Mouse (Mus musculus) liver, embryonic 13.5 days (tissue): ENCODE measurements at regions not wholly inside any gene's neighbourhood (a gene's known extent, or its start where the extent isn't known, plus 50 kb on each side); places are given as distances from the start of the nearest gene placed in this dataset.

Source experiments
- ATAC-seq: fragments of 200-750 bp; cut with Nextera tagmentation; 2 replicates; pipeline ENCODE4 v1.8.0; 2017; ENCODE audit warnings: low read depth, mild to moderate bottlenecking, moderate number of reproducible peaks, moderate library complexity
- DNase-seq: peaks from one replicate; pipeline ENCODE4 v3.0.0; 2022
- H3K27ac ChIP-seq: fragments of 300-500 bp; sonication (generic); 2 replicates; pipeline ENCODE4 v1.5.1; 2015; ENCODE audit warnings: moderate library complexity, mild to moderate bottlenecking, inconsistent platforms
- H3K27me3 ChIP-seq: fragments of 300-500 bp; sonication (generic); 2 replicates; pipeline ENCODE4 v1.6.1; 2015; ENCODE audit warnings: mild to moderate bottlenecking, inconsistent platforms
- H3K36me3 ChIP-seq: fragments of 300-500 bp; sonication (generic); 2 replicates; pipeline ENCODE4 v1.6.1; 2015; ENCODE audit warnings: mild to moderate bottlenecking, inconsistent platforms
- H3K4me1 ChIP-seq: fragments of 300-500 bp; sonication (generic); replicated peaks from 2 replicates; pipeline ENCODE4 v1.6.1; 2015; ENCODE audit warnings: inconsistent platforms
- H3K4me2 ChIP-seq: fragments of 300-500 bp; sonication (generic); 2 replicates; pipeline ENCODE4 v1.6.1; 2015; ENCODE audit warnings: inconsistent platforms, mild to moderate bottlenecking, moderate library complexity
- H3K4me3 ChIP-seq: fragments of 300-500 bp; sonication (generic); replicated peaks from 2 replicates; pipeline ENCODE4 v1.5.1; 2015; ENCODE audit warnings: mild to moderate bottlenecking, inconsistent platforms
- H3K9ac ChIP-seq: fragments of 300-500 bp; sonication (generic); 2 replicates; pipeline ENCODE4 v1.6.1; 2015; ENCODE audit warnings: mild to moderate bottlenecking, inconsistent platforms
- H3K9me3 ChIP-seq: fragments of 300-500 bp; sonication (generic); replicated peaks from 2 replicates; pipeline ENCODE4 v1.6.1; 2016; ENCODE audit warnings: inconsistent platforms
- WGBS: fragments of 180-500 bp; shearing (Covaris S2); methylation state at CpG from one replicate; pipeline ENCODE4 v1.1.7; 2015; ENCODE audit not compliant: insufficient replicate concordance; 5-methylcytosine and 5-hydroxymethylcytosine counted together

DNA sequence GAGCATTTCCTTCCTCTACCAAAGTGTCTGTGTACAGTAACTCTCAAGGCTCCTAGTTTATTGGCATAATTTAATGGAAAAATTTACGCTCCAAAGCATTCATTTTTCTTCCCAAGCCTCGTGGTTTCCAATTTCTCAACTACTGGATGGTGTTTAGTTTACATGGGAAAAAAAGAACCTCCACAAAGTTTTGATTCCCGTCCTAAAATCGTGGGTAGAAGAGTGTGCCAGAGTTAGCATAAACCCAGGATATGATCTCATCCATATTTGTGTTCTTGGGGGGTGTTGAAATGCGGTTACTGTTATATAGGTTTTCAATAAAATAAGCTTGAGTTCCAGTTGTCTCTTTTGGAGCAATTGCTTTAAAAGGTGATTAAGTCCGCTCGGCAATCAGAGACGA lies 406.2 kb upstream of the Frg1 start:
- H3K27me3 ChIP-seq: no peaks in the 10 kb centered on the region
- 46% methylated on average over 8 of the region's 8 CpGs for WGBS
- H3K36me3 ChIP-seq: no peaks in the 10 kb centered on the region
- H3K4me3 ChIP-seq: no peak overlapping the region
- ATAC-seq: no peak
- DNase-seq: no peak
- no peaks in the 10 kb centered on the region for H3K9me3 ChIP-seq
- H3K27ac ChIP-seq: no peak overlapping the region
- H3K4me2 ChIP-seq: no peak overlapping the region
- H3K9ac ChIP-seq: no peak overlapping the region
- H3K4me1 ChIP-seq: no peaks in the 10 kb centered on the region

DNA sequence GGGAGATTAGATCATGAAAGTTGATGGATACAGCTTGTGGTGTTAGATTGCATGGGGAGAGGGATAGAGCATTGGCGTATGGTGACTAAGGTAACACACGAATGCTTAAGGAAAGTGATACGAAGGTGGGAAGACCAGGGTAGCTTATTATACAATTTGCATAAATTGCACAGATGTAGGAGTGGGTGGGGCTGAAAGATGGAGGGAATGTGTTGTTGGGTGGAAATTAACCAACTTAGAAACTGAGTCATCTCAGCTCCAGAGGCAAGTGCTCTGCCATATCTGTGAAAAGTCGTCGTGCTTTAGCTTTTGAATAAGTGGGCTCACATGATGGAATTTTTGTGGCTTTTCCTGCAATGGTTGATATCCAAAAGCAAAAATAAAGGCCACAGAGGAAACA lies 404.8 kb upstream of the Frg1 start:
- H3K27ac ChIP-seq: no peak overlapping the region
- ATAC-seq (no peak), DNase-seq (no peak)
- H3K4me1 ChIP-seq: no peaks in the 10 kb centered on the region
- WGBS: 78% methylated on average over 5 of the region's 5 CpGs
- H3K9me3 ChIP-seq: no peaks in the 10 kb centered on the region
- no peaks in the 10 kb centered on the region for H3K36me3 ChIP-seq
- H3K9ac ChIP-seq: no peak overlapping the region
- no peak overlapping the region for H3K4me2 ChIP-seq
- H3K4me3 ChIP-seq: no peak overlapping the region
- H3K27me3 ChIP-seq: no peaks in the 10 kb centered on the region

DNA sequence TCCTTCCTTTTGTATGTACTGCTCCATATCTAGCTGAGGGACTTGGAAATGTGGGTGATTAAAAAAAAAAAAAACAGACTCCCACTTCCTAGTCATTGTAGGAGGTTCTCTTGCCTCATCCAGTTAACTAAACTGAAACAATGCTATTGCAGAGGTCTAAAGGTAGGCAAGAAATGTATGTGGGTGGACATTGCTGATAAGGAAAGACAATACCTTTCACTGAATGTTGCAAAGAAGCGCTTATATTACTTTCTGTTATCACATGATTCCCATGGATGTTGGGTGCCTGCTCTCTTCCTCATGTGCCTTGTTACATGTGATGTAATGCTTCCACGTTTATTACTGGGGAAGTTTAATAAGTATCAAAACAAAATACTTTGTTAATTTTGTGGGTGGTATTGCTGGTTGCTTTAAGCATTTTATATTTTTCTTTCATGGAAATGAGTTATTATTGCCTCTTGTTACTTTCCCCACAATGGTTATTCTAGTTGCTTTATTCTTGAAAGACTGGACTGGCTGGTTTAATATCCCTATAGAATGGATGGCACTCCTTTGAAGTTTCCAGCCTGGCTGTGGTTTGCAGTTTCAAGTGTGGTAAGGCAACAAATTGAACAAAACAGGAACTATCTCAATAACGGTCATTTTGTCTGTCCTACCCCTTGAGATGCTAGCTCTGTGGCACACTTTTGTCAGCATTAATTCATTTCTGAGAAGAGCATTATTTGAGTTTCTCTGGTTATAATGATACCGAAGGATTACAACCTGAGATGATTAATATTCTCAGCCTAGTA lies 403.9 kb upstream of the Frg1 start:
- ATAC-seq: no peak

DNA sequence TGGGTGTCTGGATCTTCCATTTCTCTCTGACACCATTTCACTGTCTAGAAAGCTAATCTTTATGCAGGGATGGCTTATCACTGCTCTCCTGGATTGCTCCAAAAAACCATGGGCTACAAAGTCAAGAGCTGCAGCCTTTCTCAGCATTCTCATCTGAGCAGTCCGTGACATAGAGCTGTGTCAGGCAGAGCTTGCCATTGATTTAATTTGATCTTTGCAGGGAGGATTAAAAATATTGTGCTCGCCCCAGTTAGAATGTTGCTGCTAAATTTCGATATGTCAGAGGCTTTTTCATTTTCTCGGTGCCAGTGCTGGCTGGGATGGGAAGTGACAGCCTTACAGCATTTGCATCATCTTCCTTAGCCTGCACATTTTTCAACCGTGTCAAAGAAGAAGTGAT lies 401.7 kb upstream of the Frg1 start:
- no peaks in the 10 kb centered on the region for H3K9me3 ChIP-seq
- H3K36me3 ChIP-seq: no peaks in the 10 kb centered on the region
- no peaks in the 10 kb centered on the region for H3K4me1 ChIP-seq
- DNase-seq (no peak), ATAC-seq (no peak)
- no peak overlapping the region for H3K27ac ChIP-seq
- H3K9ac ChIP-seq: no peak overlapping the region
- 59% methylated on average over 5 of the region's 5 CpGs for WGBS
- no peak overlapping the region for H3K4me3 ChIP-seq
- H3K27me3 ChIP-seq: no peaks in the 10 kb centered on the region
- no peak overlapping the region for H3K4me2 ChIP-seq

More for the DNA sequence above, 403.9 kb upstream of the Frg1 start:
- H3K4me1 ChIP-seq: no peaks in the 10 kb centered on the region
- 44% methylated on average over 4 of the region's 4 CpGs for WGBS
- H3K27me3 ChIP-seq: no peaks in the 10 kb centered on the region
- H3K27ac ChIP-seq: no peak overlapping the region
- no peak overlapping the region for H3K4me2 ChIP-seq
- no peak for DNase-seq
- no peaks in the 10 kb centered on the region for H3K36me3 ChIP-seq
- no peaks in the 10 kb centered on the region for H3K9me3 ChIP-seq
- no peak overlapping the region for H3K4me3 ChIP-seq
- no peak overlapping the region for H3K9ac ChIP-seq

DNA sequence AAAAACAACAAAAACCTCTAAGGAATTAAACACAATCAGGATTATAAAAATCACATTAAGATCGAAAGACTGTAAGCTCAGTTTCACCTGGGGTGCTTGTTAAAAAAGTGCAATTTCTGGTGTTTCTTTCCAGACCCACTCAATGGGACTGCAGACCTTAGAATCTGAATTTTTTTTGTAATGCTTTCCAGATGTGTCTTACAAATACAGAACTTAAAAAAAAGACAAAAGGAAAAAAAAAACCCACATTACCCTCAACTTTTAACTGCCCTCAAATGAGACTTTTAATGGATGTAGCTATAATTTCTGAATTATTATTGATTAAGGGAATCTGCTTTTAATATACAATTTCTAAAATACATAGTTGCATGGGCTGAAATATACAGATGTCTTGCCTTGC lies 401.2 kb upstream of the Frg1 start:
- Histone ChIP-seq H3K4me2 (no peak overlapping the region), H3K9ac (no peak overlapping the region), H3K27me3 (no peaks in the 10 kb centered on the region), H3K4me1 (no peaks in the 10 kb centered on the region), H3K27ac (no peak overlapping the region), H3K36me3 (no peaks in the 10 kb centered on the region), H3K4me3 (no peak overlapping the region), H3K9me3 (no peaks in the 10 kb centered on the region)
- ATAC-seq (no peak), DNase-seq (no peak)
- WGBS: 58% methylated on average over 1 of the region's 1 CpGs

DNA sequence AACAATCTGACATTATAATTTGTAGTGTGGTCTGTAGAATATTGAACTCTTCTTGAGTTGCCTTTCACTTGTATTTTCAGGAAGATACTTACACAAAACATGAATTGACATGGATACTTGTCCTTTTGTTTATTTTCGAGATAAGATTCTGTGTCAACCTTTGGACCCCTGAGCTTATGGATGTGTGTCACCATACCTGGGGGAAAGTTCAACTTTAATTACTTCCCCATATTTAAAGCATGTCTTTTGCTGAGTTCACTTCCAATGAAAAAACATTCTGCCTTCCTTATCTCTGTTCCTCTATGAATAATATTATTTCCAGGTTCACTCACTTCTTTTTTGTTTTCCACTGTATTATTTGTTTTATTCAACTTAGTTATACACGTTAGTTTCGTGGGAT lies 398.4 kb upstream of the Frg1 start:
- ATAC-seq (no peak), DNase-seq (no peak)
- Histone ChIP-seq H3K4me3 (no peak overlapping the region), H3K36me3 (no peaks in the 10 kb centered on the region), H3K9me3 (no peaks in the 10 kb centered on the region), H3K4me2 (no peak overlapping the region), H3K9ac (no peak overlapping the region), H3K4me1 (no peaks in the 10 kb centered on the region), H3K27ac (no peak overlapping the region), H3K27me3 (no peaks in the 10 kb centered on the region)
- 58% methylated on average over 3 of the region's 3 CpGs for WGBS

DNA sequence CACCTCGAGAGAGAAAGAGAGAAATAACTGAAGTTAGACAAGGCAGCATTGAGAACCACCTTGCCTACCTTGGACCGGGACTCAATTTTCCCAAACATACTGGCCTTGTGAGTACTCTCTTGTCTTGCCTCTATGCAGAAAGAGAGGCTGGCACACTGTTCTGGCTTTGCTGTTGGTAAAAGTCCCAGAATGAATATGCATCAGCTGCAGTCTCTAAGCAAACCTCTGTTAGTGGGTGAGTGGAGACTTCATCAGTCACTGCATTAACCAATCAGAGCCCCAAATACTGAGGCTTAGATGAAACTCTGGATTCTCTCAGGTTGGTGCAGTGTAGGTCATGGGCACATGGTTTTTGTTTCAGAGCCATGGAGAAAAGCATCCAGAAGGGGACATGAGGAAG lies 378.8 kb upstream of the Frg1 start:
- Histone ChIP-seq H3K4me2 (no peak overlapping the region), H3K4me3 (no peak overlapping the region), H3K9ac (no peak overlapping the region), H3K4me1 (no peaks in the 10 kb centered on the region), H3K27ac (no peak overlapping the region), H3K9me3 (no peaks in the 10 kb centered on the region), H3K27me3 (no peaks in the 10 kb centered on the region), H3K36me3 (no peaks in the 10 kb centered on the region)
- ATAC-seq: no peak
- no peak for DNase-seq
- 47% methylated on average over 2 of the region's 2 CpGs for WGBS

DNA sequence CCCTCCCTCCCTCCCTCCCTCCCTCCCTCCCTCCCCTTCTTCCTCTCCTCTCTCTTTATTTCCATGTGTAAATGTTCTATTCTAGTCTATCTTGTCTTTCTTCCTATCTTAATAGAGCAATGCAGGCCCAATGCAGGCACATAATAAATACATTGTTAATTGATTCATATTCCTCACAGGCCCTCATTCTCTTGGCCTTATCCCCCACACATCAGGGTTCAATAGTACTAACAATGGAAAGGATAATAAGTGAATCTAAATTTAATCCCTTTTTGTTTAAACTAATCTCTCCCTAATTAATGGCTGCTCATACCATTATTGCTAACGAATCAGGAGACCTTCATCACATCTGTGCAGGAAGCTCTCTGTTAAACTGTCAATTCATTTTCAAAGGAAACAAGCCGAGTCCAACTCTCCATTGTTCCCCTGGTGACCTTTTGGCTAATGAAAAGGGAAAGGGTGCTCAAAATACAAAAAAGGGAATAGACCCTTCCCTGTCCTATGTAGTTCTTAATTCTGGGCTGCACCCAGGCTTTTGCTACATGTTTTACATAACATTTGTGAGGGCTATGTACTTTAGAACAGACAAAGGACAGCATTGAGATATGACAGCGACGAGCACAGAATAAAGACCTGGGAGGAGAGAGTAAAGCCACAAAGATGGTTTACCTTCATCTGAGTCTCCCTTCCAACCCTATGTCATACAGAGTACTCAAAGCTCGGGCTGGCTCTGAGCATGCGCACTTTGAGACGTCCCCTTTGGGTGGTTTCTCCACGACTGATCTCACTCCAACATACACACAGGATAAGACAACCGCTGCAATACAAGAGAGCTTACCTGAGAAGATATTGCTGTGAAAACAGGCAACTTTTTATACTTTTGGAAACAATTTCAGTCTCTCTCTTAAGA lies 370.3 kb upstream of the Frg1 start:
- H3K4me2 ChIP-seq: no peak overlapping the region
- no peak overlapping the region for H3K27ac ChIP-seq
- no peak for ATAC-seq
- WGBS: 64% methylated on average over 9 of the region's 9 CpGs
- H3K4me1 ChIP-seq: no peaks in the 10 kb centered on the region
- H3K9me3 ChIP-seq: no peaks in the 10 kb centered on the region
- no peaks in the 10 kb centered on the region for H3K36me3 ChIP-seq
- DNase-seq: no peak
- H3K4me3 ChIP-seq: no peak overlapping the region
- no peaks in the 10 kb centered on the region for H3K27me3 ChIP-seq
- no peak overlapping the region for H3K9ac ChIP-seq

DNA sequence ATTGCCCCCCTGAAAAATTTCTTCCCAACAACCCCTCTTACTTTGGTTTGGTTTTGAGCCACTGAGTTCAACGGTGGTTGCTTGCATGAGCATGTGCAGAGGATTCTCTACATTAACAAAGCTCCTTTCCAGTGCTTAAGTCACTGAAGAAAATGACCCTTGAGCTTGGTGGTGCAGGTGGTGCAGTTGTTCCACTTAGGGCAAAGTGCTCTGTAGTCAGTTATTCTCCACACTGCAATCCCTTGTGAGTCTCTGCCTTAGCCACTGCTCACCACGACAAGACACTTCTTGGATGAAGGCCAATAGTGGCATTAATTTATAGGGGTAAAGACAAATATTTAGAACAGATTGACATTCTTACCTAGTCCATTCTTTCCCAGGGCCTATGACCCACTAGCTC lies 369.1 kb upstream of the Frg1 start:
- ATAC-seq (no peak), DNase-seq (no peak)
- H3K4me1 ChIP-seq: no peaks in the 10 kb centered on the region
- H3K27ac ChIP-seq: no peak overlapping the region
- no peaks in the 10 kb centered on the region for H3K36me3 ChIP-seq
- no peak overlapping the region for H3K4me2 ChIP-seq
- no peaks in the 10 kb centered on the region for H3K27me3 ChIP-seq
- H3K9me3 ChIP-seq: no peaks in the 10 kb centered on the region
- 59% methylated on average over 2 of the region's 2 CpGs for WGBS
- H3K4me3 ChIP-seq: no peak overlapping the region
- no peak overlapping the region for H3K9ac ChIP-seq

DNA sequence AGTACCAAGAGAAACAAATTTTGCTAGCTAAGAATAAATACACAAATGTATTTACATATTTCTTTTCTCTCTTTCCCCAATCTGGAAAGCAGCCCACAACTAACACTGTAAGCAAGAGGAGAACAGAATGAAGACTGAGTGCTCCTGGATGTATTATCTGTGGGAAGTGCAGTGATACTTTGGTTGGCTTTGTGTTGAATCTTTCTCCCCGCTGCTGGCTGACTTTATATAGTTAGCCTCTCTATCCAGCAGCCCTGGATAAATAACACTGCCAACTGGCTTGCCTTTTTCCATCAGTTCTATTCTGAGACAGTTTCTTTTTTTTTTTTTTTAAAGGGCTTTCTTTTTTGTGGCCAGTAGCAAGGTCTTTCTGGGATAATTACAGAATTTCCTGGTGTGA lies 366.0 kb upstream of the Frg1 start:
- Histone ChIP-seq H3K27ac (no peak overlapping the region), H3K36me3 (no peaks in the 10 kb centered on the region), H3K9me3 (no peaks in the 10 kb centered on the region), H3K9ac (no peak overlapping the region), H3K4me3 (no peak overlapping the region), H3K27me3 (no peaks in the 10 kb centered on the region), H3K4me1 (no peaks in the 10 kb centered on the region), H3K4me2 (no peak overlapping the region)
- ATAC-seq (no peak), DNase-seq (no peak)
- WGBS: 63% methylated on average over 1 of the region's 1 CpGs

DNA sequence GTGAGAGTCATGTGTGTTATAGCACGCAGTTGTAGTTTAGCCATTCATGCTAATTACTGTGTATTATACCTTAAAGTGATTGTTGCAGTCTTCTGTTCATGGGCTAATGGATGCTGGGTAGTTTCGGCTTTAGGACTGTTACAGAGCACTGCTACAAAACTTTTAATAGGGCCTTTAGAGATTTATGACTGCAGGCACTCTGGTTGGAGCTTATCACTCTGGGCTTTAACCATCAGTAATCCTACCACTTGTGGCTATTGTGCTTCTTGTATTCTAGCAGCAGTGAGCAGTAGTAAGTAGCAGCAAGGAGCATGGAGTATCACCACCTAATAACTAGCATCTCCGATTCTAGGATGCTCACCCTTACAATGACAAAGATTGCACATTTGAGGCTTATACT lies 362.6 kb upstream of the Frg1 start:
- no peak overlapping the region for H3K27ac ChIP-seq
- no peaks in the 10 kb centered on the region for H3K4me1 ChIP-seq

DNA sequence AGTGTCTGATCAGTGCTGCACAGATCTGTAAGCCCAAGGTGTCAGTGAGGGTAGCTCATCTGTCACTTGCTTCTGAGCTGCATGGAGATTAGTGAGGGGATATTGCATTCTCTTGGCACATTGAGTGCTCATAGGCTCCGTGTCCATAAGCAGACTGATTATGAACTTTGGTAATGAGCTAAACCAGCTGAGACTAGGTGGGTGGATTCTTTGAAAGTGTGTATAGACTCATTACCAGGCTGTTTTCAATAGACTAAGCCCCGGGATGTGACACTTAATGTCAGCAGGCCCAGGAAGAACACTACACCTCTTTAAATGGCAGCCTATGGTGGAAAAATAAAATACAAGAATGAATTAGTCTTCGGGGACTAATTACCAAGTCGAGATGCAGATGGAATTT lies 354.9 kb upstream of the Frg1 start:
- no peak for DNase-seq
- Histone ChIP-seq H3K27me3 (no peaks in the 10 kb centered on the region), H3K4me1 (no peaks in the 10 kb centered on the region), H3K9ac (no peak overlapping the region), H3K4me3 (no peak overlapping the region), H3K36me3 (no peaks in the 10 kb centered on the region), H3K4me2 (no peak overlapping the region), H3K9me3 (no peaks in the 10 kb centered on the region), H3K27ac (no peak overlapping the region)
- ATAC-seq: no peak
- 50% methylated on average over 4 of the region's 4 CpGs for WGBS

More for the DNA sequence above, 362.6 kb upstream of the Frg1 start:
- WGBS: 65% methylated on average over 3 of the region's 3 CpGs
- DNase-seq (no peak), ATAC-seq (no peak)
- Histone ChIP-seq H3K9ac (no peak overlapping the region), H3K9me3 (no peaks in the 10 kb centered on the region), H3K36me3 (no peaks in the 10 kb centered on the region), H3K4me3 (no peak overlapping the region), H3K4me2 (no peak overlapping the region), H3K27me3 (no peaks in the 10 kb centered on the region)
